In genomic region chr2:60901511-60901951, GRCm38 (mm10) we compare ENCODE assay signal across 9 mouse cellular contexts.
DNase-seq lines count a peak whose midpoint lies in the region; ATAC-seq and TF ChIP-seq lines count a peak whose summit lies in the region.
"Had no signal": no experiment of that assay in that cellular context is flagged by ENCODE, and none has a peak within 500 bp of the region (broad histone marks: within the 10 kb centered on the region; RNA-seq: fewer than 3 reads in every experiment).

No protein-coding gene starts in this region.

- TF ChIP-seq POLR2A in bone marrow macrophage, adult 2 months (IDR thresholded peaks at IDR 0.05; ENCODE audit: borderline replicate concordance, low read depth, low read length): no peak

- no peaks in the 10 kb centered on the region for H3K36me3 ChIP-seq in liver, embryonic 11.5 days (ENCODE audit: control insufficient read depth, insufficient read depth, low read length)
- no peaks in the 10 kb centered on the region for H3K36me3 ChIP-seq in stomach, embryonic 14.5 days (ENCODE audit: control insufficient read depth, insufficient read depth, low read length)
- H3K36me3 ChIP-seq in midbrain, embryonic 14.5 days (ENCODE audit: control insufficient read depth, insufficient read depth, low read length): no peaks in the 10 kb centered on the region

- in situ Hi-C loops in Patski (cut with MboI; ENCODE audit: low pct_unique_long_range_greater_than_20kb): loop anchor here (10.0 kb wide), 1 partner anchor 503 kb away; no protein-coding TSS in a partner anchor

- intact Hi-C loops in heart, postnatal 10 days (cut with DNase I): no loop called here

- no peak overlapping the region for H3K9ac ChIP-seq in liver, embryonic 11.5 days (ENCODE audit: low read depth, low read length)
- no peak overlapping the region for H3K9ac ChIP-seq in stomach, embryonic 14.5 days (replicated peaks; ENCODE audit: low read depth, low read length)
- H3K9ac ChIP-seq in midbrain, embryonic 14.5 days (replicated peaks; ENCODE audit: low read length): no peak overlapping the region
- H3K9ac ChIP-seq: limb, embryonic 13.5 days had no signal

- CTCF ChIA-PET in Patski (lab: Charles Lee): interaction anchor here (1.1 to 1.8 kb wide), 5 partner anchors 8 to 501 kb away, joined by 3 to 7 read pairs (median 4); no protein-coding TSS in a partner anchor

- H3K27me3 ChIP-seq in Patski: no peaks in the 10 kb centered on the region
- H3K27me3 ChIP-seq in liver, embryonic 11.5 days (replicated peaks; ENCODE audit: control insufficient read depth, insufficient read depth, low read length): no peaks in the 10 kb centered on the region
- no peaks in the 10 kb centered on the region for H3K27me3 ChIP-seq in stomach, embryonic 14.5 days (ENCODE audit: control insufficient read depth, insufficient read depth, low read length)
- no peaks in the 10 kb centered on the region for H3K27me3 ChIP-seq in midbrain, embryonic 14.5 days (ENCODE audit: control insufficient read depth, insufficient read depth, low read length)
- H3K27me3 ChIP-seq: limb, embryonic 13.5 days had no signal

- POLR2A ChIA-PET in Patski (lab: Charles Lee): interaction anchor here (0.6 to 1.0 kb wide), 2 partner anchors 9 to 417 kb away, joined by 4 read pairs; no protein-coding TSS in a partner anchor

- no peak for TF ChIP-seq CTCF in Patski (IDR thresholded peaks at IDR 0.05)
- TF ChIP-seq CTCF in bone marrow macrophage, adult 2 months (IDR thresholded peaks at IDR 0.05; ENCODE audit: low read depth, low read length): no peak

- H3K4me3 ChIP-seq in bone marrow macrophage, adult 2 months (ENCODE audit: insufficient read depth, low read length): peak overlapping the region; percentile 60
- H3K4me3 ChIP-seq in liver, embryonic 11.5 days (ENCODE audit: low read depth, low read length): 0 out of 2 replicates have a peak overlapping the region, but pooled peaks have one; percentile 17
- H3K4me3 ChIP-seq in stomach, embryonic 14.5 days (ENCODE audit: low read depth, low read length): no peak overlapping the region
- H3K4me3 ChIP-seq in midbrain, embryonic 14.5 days (replicated peaks; ENCODE audit: low read depth, low read length): no peak overlapping the region
- H3K4me3 ChIP-seq: limb, embryonic 13.5 days had no signal

- peak; percentile 98 for ATAC-seq in Patski
- peak; percentile 41; the same call in 1 of the 2 replicates for ATAC-seq in liver, embryonic 11.5 days (replicated peaks; ENCODE audit: low FRiP score)
- ATAC-seq in stomach, embryonic 14.5 days (ENCODE audit: insufficient number of reproducible peaks, insufficient read depth, low FRiP score, low read depth): no peak
- no peak for ATAC-seq in midbrain, embryonic 14.5 days (ENCODE audit: low FRiP score, low TSS enrichment)

- DNase-seq in Patski (ENCODE audit: low read depth, low spot score): peak; percentile 64
- peak; percentile 73 to 79 for DNase-seq in heart, postnatal 10 days
- no peak for DNase-seq in liver, embryonic 11.5 days (ENCODE audit: low spot score)
- DNase-seq in spleen, postnatal 14 days (ENCODE audit: low spot score in 2 of 2): no peak
- DNase-seq in retina, embryonic 14.5 days (ENCODE audit: low spot score): no peak
- no peak for DNase-seq in midbrain, embryonic 14.5 days

- 46% methylated on average over 15 of the region's 15 CpGs for WGBS in liver, embryonic 11.5 days
- WGBS in stomach, embryonic 14.5 days: 76% methylated on average over 15 of the region's 15 CpGs
- 89% methylated on average over 15 of the region's 15 CpGs for WGBS in midbrain, embryonic 14.5 days

- H3K4me2 ChIP-seq in liver, embryonic 11.5 days: peak overlapping the region; percentile 42
- H3K4me2 ChIP-seq in stomach, embryonic 14.5 days (replicated peaks; ENCODE audit: low read depth, low read length): no peak overlapping the region
- H3K4me2 ChIP-seq in midbrain, embryonic 14.5 days (ENCODE audit: low read length): no peak overlapping the region
- H3K4me2 ChIP-seq: limb, embryonic 13.5 days had no signal

- H3K4me1 ChIP-seq in bone marrow macrophage, adult 2 months (ENCODE audit: control insufficient read depth, insufficient read depth, low read length): peaks cover 35% of the 10 kb centered on the region
- H3K4me1 ChIP-seq in liver, embryonic 11.5 days (replicated peaks; ENCODE audit: control insufficient read depth, insufficient read depth, low read length): peaks cover 11% of the 10 kb centered on the region
- H3K4me1 ChIP-seq in stomach, embryonic 14.5 days (ENCODE audit: control insufficient read depth, insufficient read depth, low read length): 0 out of 2 replicates have a peak, but pooled peaks cover 7% of the 10 kb centered on the region
- H3K4me1 ChIP-seq in midbrain, embryonic 14.5 days (ENCODE audit: control insufficient read depth, insufficient read depth, low read length): no peaks in the 10 kb centered on the region

- H3K27ac ChIP-seq in bone marrow macrophage, adult 2 months (ENCODE audit: insufficient read depth, low read depth, low read length): peak overlapping the region; percentile 99
- no peak overlapping the region for H3K27ac ChIP-seq in liver, embryonic 11.5 days (ENCODE audit: low read depth, low read length)
- peak overlapping the region; percentile 33; the same call in 1 of the 2 replicates for H3K27ac ChIP-seq in stomach, embryonic 14.5 days (ENCODE audit: low read length)
- H3K27ac ChIP-seq in midbrain, embryonic 14.5 days (replicated peaks; ENCODE audit: low read depth, low read length): no peak overlapping the region
- H3K27ac ChIP-seq: limb, embryonic 13.5 days had no signal

- H3K9me3 ChIP-seq in liver, embryonic 11.5 days (ENCODE audit: control insufficient read depth, low read length): no peaks in the 10 kb centered on the region
- no peaks in the 10 kb centered on the region for H3K9me3 ChIP-seq in stomach, embryonic 14.5 days (ENCODE audit: control insufficient read depth, low read depth, low read length)
- H3K9me3 ChIP-seq in midbrain, embryonic 14.5 days (ENCODE audit: control insufficient read depth, low read length): no peaks in the 10 kb centered on the region
- H3K9me3 ChIP-seq: limb, embryonic 13.5 days had no signal

Comparison
In these comparisons a context has a peak if more than half of its experiments do, and no peak if none do; other contexts are left out.
1. ATAC-seq: peak in Patski (single experiment) and liver, embryonic 11.5 days (single experiment); none in stomach, embryonic 14.5 days (single experiment) and midbrain, embryonic 14.5 days (single experiment).
2. DNase-seq: peak in Patski (single experiment) and heart, postnatal 10 days (2 of 2); none in liver, embryonic 11.5 days (single experiment), spleen, postnatal 14 days (0 of 2), retina, embryonic 14.5 days (single experiment) and midbrain, embryonic 14.5 days (single experiment).
3. H3K27ac ChIP-seq: peak in bone marrow macrophage, adult 2 months (single experiment) and stomach, embryonic 14.5 days (single experiment); none in liver, embryonic 11.5 days (single experiment) and midbrain, embryonic 14.5 days (single experiment).
4. H3K4me3 ChIP-seq: peak in bone marrow macrophage, adult 2 months (single experiment) and liver, embryonic 11.5 days (single experiment); none in stomach, embryonic 14.5 days (single experiment) and midbrain, embryonic 14.5 days (single experiment).